8 mouse cellular contexts compared by ENCODE assay signal in the genomic region with DNA sequence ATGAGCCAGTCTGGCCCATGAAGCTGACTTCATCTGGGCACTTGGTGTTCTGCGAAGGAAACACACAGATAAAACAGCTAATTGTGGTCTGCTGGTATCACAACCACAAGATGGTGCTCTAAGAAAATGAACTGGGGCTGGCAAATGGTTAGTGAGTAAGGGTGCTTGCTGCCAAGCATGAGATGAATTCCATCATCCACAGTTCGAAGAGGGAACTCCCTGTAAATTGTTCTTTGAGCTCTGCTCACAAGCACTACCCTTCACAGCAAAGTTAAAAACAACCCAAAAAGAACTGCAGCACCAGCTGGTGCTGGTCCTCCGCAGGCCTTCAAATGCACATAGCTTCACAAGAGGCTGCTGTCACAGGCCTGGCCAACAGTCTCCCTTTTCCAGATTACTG. TPM values are rescaled to one million over a fixed set of nuclear protein-coding genes. Genes with fewer than 3 reads are reported as not detected.
DNase-seq lines count a peak whose midpoint lies in the region; ATAC-seq and TF ChIP-seq lines count a peak whose summit lies in the region.

No protein-coding gene starts in this region.

- no peaks in the 10 kb centered on the region for H3K9me3 ChIP-seq in heart, embryonic 11.5 days (replicated peaks; ENCODE audit: control insufficient read depth, low read length)
- no peaks in the 10 kb centered on the region for H3K9me3 ChIP-seq in lung, postnatal 0 days (ENCODE audit: low read length)

- peak; percentile 67; the same call in 1 of the 2 replicates for TF ChIP-seq CTCF in cortical plate, adult 2 months (IDR thresholded peaks at IDR 0.05; ENCODE audit: extremely low read depth, insufficient read depth, low read length)
- peak; percentile 77 for TF ChIP-seq CTCF in lung, postnatal 0 days (IDR thresholded peaks at IDR 0.05)

- DNase-seq in heart, adult 18-20 months = peak; percentile 72 to 73
- DNase-seq in Muller cell, postnatal 12 days (ENCODE audit: inconsistent ontology term) = peak; percentile 69
- peak; percentile 53 for DNase-seq in kidney, adult 9 months
- peak; percentile 93 for DNase-seq in lung, postnatal 0 days (ENCODE audit: low spot score)
- no peak for DNase-seq in urinary bladder, adult 18-20 months (ENCODE audit: low spot score in 2 of 2)
- DNase-seq in spleen, adult 12 weeks (ENCODE audit: low spot score) = no peak

- H3K9ac ChIP-seq in heart, embryonic 11.5 days (ENCODE audit: low read depth, low read length) = no peak overlapping the region
- no peak overlapping the region for H3K9ac ChIP-seq in lung, postnatal 0 days (replicated peaks; ENCODE audit: low read depth)

- peak; percentile 54 for TF ChIP-seq EP300 in lung, postnatal 0 days (IDR thresholded peaks at IDR 0.05)

- peaks cover 13% of the 10 kb centered on the region for H3K36me3 ChIP-seq in heart, embryonic 11.5 days (ENCODE audit: control insufficient read depth, insufficient read depth, low read length)
- peaks cover 17% of the 10 kb centered on the region; the same call in 1 of the 2 replicates for H3K36me3 ChIP-seq in lung, postnatal 0 days (ENCODE audit: insufficient read depth, low read length)

- H3K4me1 ChIP-seq in heart, embryonic 11.5 days (ENCODE audit: control insufficient read depth, insufficient read depth, low read length) = peaks cover 21% of the 10 kb centered on the region
- H3K4me1 ChIP-seq in cortical plate, adult 2 months (ENCODE audit: control insufficient read depth, insufficient read depth, low read length) = peaks cover 4% of the 10 kb centered on the region
- H3K4me1 ChIP-seq in lung, postnatal 0 days (ENCODE audit: insufficient read depth, low read depth, low read length) = no peaks in the 10 kb centered on the region

- H3K4me3 ChIP-seq in heart, embryonic 11.5 days (ENCODE audit: low read depth, low read length) = no peak overlapping the region
- H3K4me3 ChIP-seq in cortical plate, adult 2 months (ENCODE audit: insufficient read depth, low read length) = no peak overlapping the region
- no peak overlapping the region for H3K4me3 ChIP-seq in lung, postnatal 0 days (ENCODE audit: low read depth, low read length)

- H3K27ac ChIP-seq in heart, embryonic 11.5 days (ENCODE audit: low read depth, low read length) = no peak overlapping the region
- no peak overlapping the region for H3K27ac ChIP-seq in cortical plate, adult 2 months (ENCODE audit: insufficient read depth, low read length)
- peak overlapping the region; percentile 62; the same call in 1 of the 2 replicates for H3K27ac ChIP-seq in lung, postnatal 0 days (ENCODE audit: low read length)

- ATAC-seq in heart, embryonic 11.5 days (replicated peaks; ENCODE audit: insufficient number of reproducible peaks, low FRiP score, low TSS enrichment) = no peak
- ATAC-seq in lung, postnatal 0 days = peak; percentile 88

- no peak overlapping the region for H3K4me2 ChIP-seq in heart, embryonic 11.5 days
- H3K4me2 ChIP-seq in lung, postnatal 0 days (replicated peaks; ENCODE audit: low read depth, low read length) = no peak overlapping the region

- 70% methylated on average over 3 of the region's 3 CpGs for WGBS in heart, embryonic 11.5 days (ENCODE audit: insufficient replicate concordance)
- 41% methylated on average over 3 of the region's 3 CpGs for WGBS in lung, postnatal 0 days

- no peak for TF ChIP-seq POLR2A in cortical plate, adult 2 months (IDR thresholded peaks at IDR 0.05; ENCODE audit: extremely low read depth, insufficient read depth, low read length)

- no peaks in the 10 kb centered on the region for H3K27me3 ChIP-seq in heart, embryonic 11.5 days (ENCODE audit: control insufficient read depth, insufficient read depth, low read length)
- H3K27me3 ChIP-seq in lung, postnatal 0 days (replicated peaks; ENCODE audit: insufficient read depth, low read length) = no peaks in the 10 kb centered on the region

RNA-seq across cellular contexts. Expression of a gene that starts 27.8 kb away (rescaled TPM):
- total RNA-seq in heart, adult 18-20 months (2021) = 100 to 1,000 TPM; 201 to 238 TPM
- 191 and 256 TPM in 2 replicates for polyA plus RNA-seq in heart, embryonic 11.5 days (2014; fragmentation: Nextera tagmentation; extraction: Ambion mirVana)
- 215 and 220 TPM in 2 replicates for polyA plus RNA-seq in cortical plate, adult 2 months (2012; rRNA removed)
- polyA plus RNA-seq in lung, postnatal 0 days (2015; fragmentation: Nextera tagmentation; extraction: Ambion mirVana) = 639 and 649 TPM in 2 replicates

Comparison
In these comparisons a context has a peak if more than half of its experiments do, and no peak if none do; other contexts are left out.
1. DNase-seq: peak in heart, adult 18-20 months (2 of 2), Muller cell, postnatal 12 days (single experiment), kidney, adult 9 months (single experiment) and lung, postnatal 0 days (single experiment); none in urinary bladder, adult 18-20 months (0 of 2) and spleen, adult 12 weeks (single experiment).